Mouse (Mus musculus) heart, embryonic 11.5 days (tissue): ENCODE results near the gene Cemip2. TPM values are rescaled to one million over a fixed set of nuclear protein-coding genes. Genes with fewer than 3 reads are reported as not detected.
A peak's percentile ranks its signal among the peaks of the same experiment; 100 is the strongest.

Experiments used
- ATAC-seq: fragments of 200-750 bp; cut with Nextera tagmentation; replicated peaks from 2 replicates; pipeline ENCODE4 v1.8.0; 2017; ENCODE audit warnings: moderate library complexity; ENCODE audit not compliant: insufficient number of reproducible peaks, low FRiP score, low TSS enrichment
- H3K27ac ChIP-seq: fragments of 300-500 bp; sonication (generic); 2 replicates; pipeline ENCODE4 v1.5.1; 2014; ENCODE audit warnings: mild to moderate bottlenecking, low read depth, low read length
- H3K27me3 ChIP-seq: fragments of 300-500 bp; sonication (generic); 2 replicates; pipeline ENCODE4 v1.6.1; 2014; ENCODE audit warnings: mild to moderate bottlenecking, low read length, mixed read lengths; ENCODE audit not compliant: control insufficient read depth, insufficient read depth
- H3K36me3 ChIP-seq: fragments of 300-500 bp; sonication (generic); 2 replicates; pipeline ENCODE4 v1.6.1; 2014; ENCODE audit warnings: mild to moderate bottlenecking, low read length, moderate library complexity, mixed read lengths; ENCODE audit not compliant: control insufficient read depth, insufficient read depth
- H3K4me1 ChIP-seq: fragments of 300-500 bp; sonication (generic); 2 replicates; pipeline ENCODE4 v1.6.1; 2014; ENCODE audit warnings: low read length; ENCODE audit not compliant: control insufficient read depth, insufficient read depth
- H3K4me2 ChIP-seq: fragments of 300-500 bp; sonication (generic); 2 replicates; pipeline ENCODE4 v1.6.1; 2014; ENCODE audit warnings: mild to moderate bottlenecking, moderate library complexity
- H3K4me3 ChIP-seq: fragments of 300-500 bp; sonication (generic); 2 replicates; pipeline ENCODE4 v1.5.1; 2014; ENCODE audit warnings: low read depth, low read length
- H3K9ac ChIP-seq: fragments of 300-500 bp; sonication (generic); 2 replicates; pipeline ENCODE4 v1.6.1; 2014; ENCODE audit warnings: mild to moderate bottlenecking, low read depth, low read length, moderate library complexity
- H3K9me3 ChIP-seq: fragments of 300-500 bp; sonication (generic); replicated peaks from 2 replicates; pipeline ENCODE4 v1.6.1; 2016; ENCODE audit warnings: low read length; ENCODE audit not compliant: control insufficient read depth
- WGBS: fragments of 180-500 bp; shearing (Covaris S2); extraction: QIAGEN DNeasy Blood & Tissue Kit; methylation state at CpG from one replicate; pipeline ENCODE4 v1.1.7; 2014; ENCODE audit not compliant: insufficient replicate concordance; 5-methylcytosine and 5-hydroxymethylcytosine counted together
- polyA plus RNA-seq: library from polyadenylated mRNA; unstranded; fragments of >200 nt; fragmentation: Nextera tagmentation; extraction: Ambion mirVana; gene quantifications from 2 replicates; pipeline ENCODE4 v1.2.1, GENCODE M21; 2014

Cemip2 gene
- polyA plus RNA-seq, 1 experiment from 2014 or later = 77.0 TPM

- Histone ChIP-seq H3K4me1 (peaks cover 53% of the 10 kb centered on the region), H3K27me3 (no peaks in the 10 kb centered on the region), H3K4me2 (peak overlapping the region; percentile 69), H3K27ac (no peak overlapping the region), H3K9ac (peak overlapping the region; percentile 52), H3K4me3 (peak overlapping the region; percentile 89), H3K9me3 (no peaks in the 10 kb centered on the region), H3K36me3 (no peaks in the 10 kb centered on the region)
- no peak for ATAC-seq
- WGBS = 59% methylated on average over 12 of the region's 12 CpGs
Measured at GRCm38 (mm10) chr19:21781787-21782432, 3.8 kb downstream of the Cemip2 start.

GRCm38 (mm10) chr19:21783717-21784116, 5.6 kb downstream of the Cemip2 start:
- Histone ChIP-seq H3K9me3 (no peaks in the 10 kb centered on the region), H3K9ac (no peak overlapping the region), H3K36me3 (no peaks in the 10 kb centered on the region), H3K4me1 (peaks cover 50% of the 10 kb centered on the region), H3K27ac (peak overlapping the region; percentile 52), H3K27me3 (no peaks in the 10 kb centered on the region), H3K4me3 (no peak overlapping the region), H3K4me2 (peak overlapping the region; percentile 24)
- no peak for ATAC-seq
- 70% methylated on average over 3 of the region's 3 CpGs for WGBS

GRCm38 (mm10) chr19:21784331-21785131, 6.4 kb downstream of the Cemip2 start:
- H3K4me3 ChIP-seq = 0 out of 2 replicates have a peak overlapping the region, but pooled peaks have one; percentile 1
- 0 out of 2 replicates have a peak, but pooled peaks have one; percentile 21 for ATAC-seq
- H3K27ac ChIP-seq = peak overlapping the region; percentile 52
- no peaks in the 10 kb centered on the region for H3K27me3 ChIP-seq
- H3K9ac ChIP-seq = peak overlapping the region; percentile 3; the same call in 1 of the 2 replicates
- peak overlapping the region; percentile 24 for H3K4me2 ChIP-seq
- no peaks in the 10 kb centered on the region for H3K9me3 ChIP-seq
- 35% methylated on average over 8 of the region's 8 CpGs for WGBS
- H3K36me3 ChIP-seq = no peaks in the 10 kb centered on the region
- peaks cover 49% of the 10 kb centered on the region for H3K4me1 ChIP-seq

GRCm38 (mm10) chr19:21785132-21785528, 7.0 kb downstream of the Cemip2 start:
- Histone ChIP-seq H3K4me2 (peak overlapping the region; percentile 24; the same call in 1 of the 2 replicates), H3K9ac (peak overlapping the region; percentile 3; the same call in 1 of the 2 replicates), H3K27me3 (no peaks in the 10 kb centered on the region), H3K36me3 (no peaks in the 10 kb centered on the region), H3K4me1 (peaks cover 46% of the 10 kb centered on the region), H3K27ac (peak overlapping the region; percentile 52; the same call in 1 of the 2 replicates), H3K9me3 (no peaks in the 10 kb centered on the region), H3K4me3 (no peak overlapping the region)
- ATAC-seq = no peak
- 34% methylated on average over 3 of the region's 3 CpGs for WGBS

- Histone ChIP-seq H3K36me3 (no peaks in the 10 kb centered on the region), H3K9ac (no peak overlapping the region), H3K4me3 (no peak overlapping the region), H3K27me3 (no peaks in the 10 kb centered on the region), H3K4me2 (no peak overlapping the region), H3K4me1 (peaks cover 30% of the 10 kb centered on the region), H3K27ac (no peak overlapping the region), H3K9me3 (no peaks in the 10 kb centered on the region)
- WGBS = 77% methylated on average over 6 of the region's 6 CpGs
- no peak for ATAC-seq
Measured at GRCm38 (mm10) chr19:21787004-21787480, 8.9 kb downstream of the Cemip2 start.

GRCm38 (mm10) chr19:21788999-21789398, 10.9 kb downstream of the Cemip2 start:
- H3K4me3 ChIP-seq = no peak overlapping the region
- H3K27me3 ChIP-seq = no peaks in the 10 kb centered on the region
- H3K9ac ChIP-seq = no peak overlapping the region
- H3K9me3 ChIP-seq = no peaks in the 10 kb centered on the region
- no peak overlapping the region for H3K27ac ChIP-seq
- WGBS = 38% methylated on average over 8 of the region's 8 CpGs
- ATAC-seq = no peak
- peaks cover 5% of the 10 kb centered on the region; the same call in 1 of the 2 replicates for H3K36me3 ChIP-seq
- 0 out of 2 replicates have a peak overlapping the region, but pooled peaks have one; percentile 8 for H3K4me2 ChIP-seq
- peaks cover 22% of the 10 kb centered on the region for H3K4me1 ChIP-seq

GRCm38 (mm10) chr19:21789676-21790075, 11.5 kb downstream of the Cemip2 start:
- Histone ChIP-seq H3K4me2 (no peak overlapping the region), H3K27me3 (no peaks in the 10 kb centered on the region), H3K9me3 (no peaks in the 10 kb centered on the region), H3K4me3 (no peak overlapping the region), H3K9ac (no peak overlapping the region), H3K4me1 (peaks cover 16% of the 10 kb centered on the region), H3K36me3 (peaks cover 5% of the 10 kb centered on the region; the same call in 1 of the 2 replicates), H3K27ac (no peak overlapping the region)
- ATAC-seq = no peak
- WGBS = 67% methylated on average over 6 of the region's 6 CpGs

- H3K36me3 ChIP-seq = peaks cover 9% of the 10 kb centered on the region; the same call in 1 of the 2 replicates
- H3K27ac ChIP-seq = no peak overlapping the region
- H3K9me3 ChIP-seq = no peaks in the 10 kb centered on the region
- WGBS = 82% methylated on average over 3 of the region's 3 CpGs
- no peaks in the 10 kb centered on the region for H3K27me3 ChIP-seq
- no peak for ATAC-seq
- H3K4me1 ChIP-seq = 0 out of 2 replicates have a peak, but pooled peaks cover 5% of the 10 kb centered on the region
- no peak overlapping the region for H3K9ac ChIP-seq
- H3K4me2 ChIP-seq = no peak overlapping the region
- no peak overlapping the region for H3K4me3 ChIP-seq
Measured at GRCm38 (mm10) chr19:21791386-21791785, 13.2 kb downstream of the Cemip2 start.
